Mouse (Mus musculus) kidney, embryonic 14.5 days (tissue): ENCODE results near the gene AF067063. TPM values are rescaled to one million over a fixed set of nuclear protein-coding genes. Genes with fewer than 3 reads are reported as not detected.

Source experiments
- ATAC-seq: fragments of 200-750 bp; cut with Nextera tagmentation; 2 replicates; pipeline ENCODE4 v1.8.0; 2017; ENCODE audit warnings: moderate number of reproducible peaks, mild to moderate bottlenecking, moderate TSS enrichment, moderate library complexity; ENCODE audit not compliant: low FRiP score, low TSS enrichment
- H3K27ac ChIP-seq: fragments of 300-500 bp; sonication (generic); 2 replicates; pipeline ENCODE4 v1.5.1; 2014; ENCODE audit warnings: low read depth, mild to moderate bottlenecking, low read length, moderate library complexity, mixed read lengths
- H3K27me3 ChIP-seq: fragments of 300-500 bp; sonication (generic); 2 replicates; pipeline ENCODE4 v1.6.1; 2014; ENCODE audit warnings: mild to moderate bottlenecking, low read length; ENCODE audit not compliant: control insufficient read depth, insufficient read depth
- H3K36me3 ChIP-seq: fragments of 300-500 bp; sonication (generic); 2 replicates; pipeline ENCODE4 v1.6.1; 2014; ENCODE audit warnings: low read length, mixed read lengths; ENCODE audit not compliant: control insufficient read depth, insufficient read depth
- H3K4me1 ChIP-seq: fragments of 300-500 bp; sonication (generic); 2 replicates; pipeline ENCODE4 v1.6.1; 2014; ENCODE audit warnings: low read length, mixed read lengths; ENCODE audit not compliant: control insufficient read depth, insufficient read depth
- H3K4me2 ChIP-seq: fragments of 300-500 bp; sonication (generic); replicated peaks from 2 replicates; pipeline ENCODE4 v1.6.1; 2014; ENCODE audit warnings: low read depth, mild to moderate bottlenecking, low read length
- H3K4me3 ChIP-seq: fragments of 300-500 bp; sonication (generic); 2 replicates; pipeline ENCODE4 v1.5.1; 2014; ENCODE audit warnings: mild to moderate bottlenecking, low read length
- H3K9ac ChIP-seq: fragments of 300-500 bp; sonication (generic); 2 replicates; pipeline ENCODE4 v1.6.1; 2014; ENCODE audit warnings: low read depth, mild to moderate bottlenecking, low read length, moderate library complexity
- H3K9me3 ChIP-seq: fragments of 300-500 bp; sonication (generic); 2 replicates; pipeline ENCODE4 v1.6.1; 2016; ENCODE audit warnings: low read length; ENCODE audit not compliant: control insufficient read depth
- WGBS: fragments of 180-500 bp; shearing (Covaris S2); extraction: QIAGEN DNeasy Blood & Tissue Kit; methylation state at CpG from one replicate; pipeline ENCODE4 v1.1.7; 2014; 5-methylcytosine and 5-hydroxymethylcytosine counted together
- polyA plus RNA-seq: library from polyadenylated mRNA; unstranded; fragments of >200 nt; fragmentation: Nextera tagmentation; extraction: Ambion mirVana; gene quantifications from 2 replicates; pipeline ENCODE4 v1.2.1, GENCODE M21; 2014

The AF067063 gene
- polyA plus RNA-seq, 1 experiment from 2014 or later = not detected

DNA sequence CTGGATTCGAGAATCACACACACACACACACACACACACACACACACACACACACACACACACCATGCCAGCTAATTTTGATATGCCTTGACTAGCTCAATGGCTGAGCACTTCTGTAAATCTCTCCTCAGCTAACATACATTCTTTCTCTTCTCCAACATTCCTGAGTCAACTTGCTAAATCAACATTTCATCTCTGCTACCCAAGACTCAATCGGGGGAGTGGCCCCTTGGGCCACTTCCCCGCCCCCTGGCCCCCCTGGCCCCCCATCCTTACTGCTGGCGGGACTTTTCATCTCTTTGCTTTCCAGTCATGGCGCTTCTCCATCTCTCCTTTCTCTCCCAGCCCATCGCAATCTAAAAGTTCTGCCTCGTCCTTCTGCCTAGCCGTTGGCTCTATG, 13.2 kb downstream of the AF067063 start:
- 49% methylated on average over 8 of the region's 8 CpGs for WGBS

DNA sequence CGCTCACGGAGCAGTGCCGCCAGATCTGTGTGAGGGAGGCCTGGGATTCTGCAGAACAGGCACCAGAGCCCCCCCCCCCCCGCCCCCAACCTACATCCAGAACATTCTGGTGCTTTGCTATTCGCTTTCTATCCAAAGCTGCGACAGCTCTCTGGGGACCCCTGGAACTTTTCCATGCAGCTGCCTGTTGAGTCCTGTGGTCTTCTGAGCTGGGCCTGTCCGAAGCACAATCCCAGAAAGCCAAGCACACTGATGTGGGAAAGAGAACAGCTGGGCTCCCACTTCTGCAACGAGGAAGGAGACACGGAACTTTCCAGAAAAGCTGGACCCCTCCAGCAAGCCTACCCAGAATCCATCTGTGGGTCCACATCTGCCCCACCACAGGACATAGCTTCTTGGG, 20.0 kb downstream of the AF067063 start:
- no peak for ATAC-seq
- H3K4me1 ChIP-seq = no peaks in the 10 kb centered on the region
- H3K27me3 ChIP-seq = no peaks in the 10 kb centered on the region
- H3K4me3 ChIP-seq = no peak overlapping the region
- no peaks in the 10 kb centered on the region for H3K36me3 ChIP-seq
- no peak overlapping the region for H3K9ac ChIP-seq
- H3K27ac ChIP-seq = no peak overlapping the region
- 89% methylated on average over 9 of the region's 9 CpGs for WGBS
- no peak overlapping the region for H3K4me2 ChIP-seq
- no peaks in the 10 kb centered on the region for H3K9me3 ChIP-seq

More for the DNA sequence above, 13.2 kb downstream of the AF067063 start:
- no peak overlapping the region for H3K4me3 ChIP-seq
- no peaks in the 10 kb centered on the region for H3K4me1 ChIP-seq
- no peak overlapping the region for H3K4me2 ChIP-seq
- no peaks in the 10 kb centered on the region for H3K36me3 ChIP-seq
- ATAC-seq = no peak
- H3K9me3 ChIP-seq = no peaks in the 10 kb centered on the region
- no peak overlapping the region for H3K9ac ChIP-seq
- H3K27me3 ChIP-seq = no peaks in the 10 kb centered on the region
- H3K27ac ChIP-seq = no peak overlapping the region

DNA sequence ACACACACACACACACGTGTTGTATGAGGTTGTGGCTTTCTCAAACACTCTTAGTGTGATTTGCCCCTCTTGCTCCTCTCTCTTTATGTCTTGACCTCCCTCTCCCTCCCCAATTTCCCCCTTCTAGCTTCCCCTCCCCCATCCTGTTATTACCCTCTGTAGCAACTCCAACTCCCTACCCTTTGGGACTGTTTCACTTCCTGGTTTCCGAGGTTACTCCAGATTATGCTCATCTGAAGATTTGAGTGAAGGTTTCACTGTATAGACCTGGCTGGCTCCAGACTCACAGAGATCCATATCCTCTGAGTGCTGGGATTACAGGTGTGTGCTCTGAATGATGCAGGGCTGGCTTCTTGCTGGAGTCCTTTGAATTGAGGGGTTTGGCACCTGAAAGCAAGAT, 21.1 kb downstream of the AF067063 start:
- Histone ChIP-seq H3K4me3 (no peak overlapping the region), H3K27ac (no peak overlapping the region), H3K4me2 (no peak overlapping the region), H3K9ac (no peak overlapping the region), H3K9me3 (no peaks in the 10 kb centered on the region), H3K4me1 (no peaks in the 10 kb centered on the region), H3K27me3 (no peaks in the 10 kb centered on the region), H3K36me3 (no peaks in the 10 kb centered on the region)
- ATAC-seq = no peak
- 67% methylated on average over 2 of the region's 2 CpGs for WGBS

DNA sequence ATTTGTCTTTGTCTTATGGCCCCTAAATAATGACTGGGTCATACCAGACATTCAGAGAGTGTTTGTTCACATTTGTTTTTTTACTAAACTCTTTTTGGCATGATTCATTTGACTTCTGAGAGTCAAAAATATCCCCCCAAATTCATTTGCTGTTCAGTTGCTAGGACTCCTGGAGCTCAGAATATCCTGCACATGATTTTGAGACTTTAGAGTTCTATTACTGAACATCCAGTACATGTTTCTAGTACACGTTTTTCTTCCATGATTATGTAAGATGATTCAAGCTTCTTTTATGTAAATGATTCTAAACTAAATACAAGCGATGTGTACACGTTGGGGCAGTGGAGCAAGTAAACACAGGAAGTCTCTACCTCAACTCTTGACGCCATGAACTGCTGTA, 32.4 kb downstream of the AF067063 start:
- Histone ChIP-seq H3K4me1 (no peaks in the 10 kb centered on the region), H3K4me2 (no peak overlapping the region), H3K27ac (no peak overlapping the region), H3K4me3 (no peak overlapping the region), H3K9me3 (no peaks in the 10 kb centered on the region), H3K9ac (no peak overlapping the region), H3K27me3 (no peaks in the 10 kb centered on the region), H3K36me3 (no peaks in the 10 kb centered on the region)
- 64% methylated on average over 4 of the region's 4 CpGs for WGBS
- no peak for ATAC-seq

DNA sequence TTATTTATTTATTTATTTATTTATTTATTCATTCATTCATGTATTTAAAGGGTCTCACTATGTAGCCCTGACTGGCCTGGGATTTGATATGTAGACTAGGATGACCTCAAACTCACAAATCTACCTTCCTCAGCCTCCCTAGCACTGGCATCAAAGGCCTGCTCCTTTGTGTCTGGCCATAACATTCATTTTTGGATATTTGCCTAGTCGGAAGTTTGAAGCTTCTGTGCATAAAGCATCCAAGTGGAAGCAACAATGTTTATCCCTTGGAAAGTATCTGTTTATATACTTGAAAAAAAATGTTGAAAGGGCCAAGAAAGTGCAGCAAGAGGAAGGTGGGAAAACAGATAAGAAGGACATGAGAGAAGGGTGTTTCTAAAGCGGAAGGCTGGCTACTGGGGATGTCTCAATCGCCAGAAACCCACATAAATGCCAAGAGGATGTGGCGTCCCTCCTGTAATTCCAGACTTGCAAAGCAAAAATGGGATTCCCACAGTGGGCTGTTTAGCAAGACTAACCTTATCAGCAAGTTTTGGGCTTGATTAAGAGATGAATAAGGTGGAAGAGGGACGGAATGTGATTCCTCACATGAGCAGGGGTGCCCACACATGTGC, 37.1 kb downstream of the AF067063 start:
- Histone ChIP-seq H3K9me3 (no peaks in the 10 kb centered on the region), H3K27ac (no peak overlapping the region), H3K36me3 (peaks cover 10% of the 10 kb centered on the region; the same call in 1 of the 2 replicates), H3K4me2 (no peak overlapping the region), H3K9ac (no peak overlapping the region), H3K4me3 (no peak overlapping the region), H3K4me1 (peaks cover 9% of the 10 kb centered on the region), H3K27me3 (no peaks in the 10 kb centered on the region)
- 69% methylated on average over 5 of the region's 5 CpGs for WGBS
- no peak for ATAC-seq

DNA sequence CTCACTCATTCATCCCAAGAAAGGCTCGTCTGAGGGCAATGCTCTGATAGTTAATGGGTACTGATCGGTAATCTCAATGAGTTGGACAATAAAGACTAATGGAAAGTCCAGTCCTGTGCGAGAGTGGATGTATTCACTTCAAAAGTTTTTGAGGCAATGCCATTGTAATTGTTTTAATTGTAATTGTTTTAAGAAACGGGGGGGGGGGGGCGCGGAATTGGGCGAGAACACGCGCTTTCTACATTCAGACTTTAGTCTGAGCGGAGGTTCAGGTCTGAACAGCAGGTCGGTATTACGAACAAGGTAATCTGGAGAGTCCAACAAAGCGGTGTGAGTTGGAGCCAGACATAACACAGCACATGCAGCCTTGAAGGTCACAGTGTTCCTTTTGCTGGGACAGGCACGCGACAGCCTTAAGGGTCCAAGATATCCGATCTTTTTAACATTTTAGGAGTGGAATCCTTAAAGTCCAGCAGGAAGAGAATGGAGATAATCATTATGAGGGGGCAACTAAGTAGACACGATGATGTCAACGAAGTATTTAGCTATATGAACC, 38.4 kb downstream of the AF067063 start:
- no peak for ATAC-seq
- H3K36me3 ChIP-seq = peaks cover 18% of the 10 kb centered on the region
- peaks cover 9% of the 10 kb centered on the region for H3K4me1 ChIP-seq
- H3K4me2 ChIP-seq = peak overlapping the region; percentile 53
- 2% methylated on average over 18 of the region's 18 CpGs for WGBS
- peak overlapping the region; percentile 89; the same call in 1 of the 2 replicates for H3K27ac ChIP-seq
- no peaks in the 10 kb centered on the region for H3K27me3 ChIP-seq
- H3K9ac ChIP-seq = peak overlapping the region; percentile 76
- H3K9me3 ChIP-seq = no peaks in the 10 kb centered on the region
- peak overlapping the region; percentile 88 for H3K4me3 ChIP-seq

DNA sequence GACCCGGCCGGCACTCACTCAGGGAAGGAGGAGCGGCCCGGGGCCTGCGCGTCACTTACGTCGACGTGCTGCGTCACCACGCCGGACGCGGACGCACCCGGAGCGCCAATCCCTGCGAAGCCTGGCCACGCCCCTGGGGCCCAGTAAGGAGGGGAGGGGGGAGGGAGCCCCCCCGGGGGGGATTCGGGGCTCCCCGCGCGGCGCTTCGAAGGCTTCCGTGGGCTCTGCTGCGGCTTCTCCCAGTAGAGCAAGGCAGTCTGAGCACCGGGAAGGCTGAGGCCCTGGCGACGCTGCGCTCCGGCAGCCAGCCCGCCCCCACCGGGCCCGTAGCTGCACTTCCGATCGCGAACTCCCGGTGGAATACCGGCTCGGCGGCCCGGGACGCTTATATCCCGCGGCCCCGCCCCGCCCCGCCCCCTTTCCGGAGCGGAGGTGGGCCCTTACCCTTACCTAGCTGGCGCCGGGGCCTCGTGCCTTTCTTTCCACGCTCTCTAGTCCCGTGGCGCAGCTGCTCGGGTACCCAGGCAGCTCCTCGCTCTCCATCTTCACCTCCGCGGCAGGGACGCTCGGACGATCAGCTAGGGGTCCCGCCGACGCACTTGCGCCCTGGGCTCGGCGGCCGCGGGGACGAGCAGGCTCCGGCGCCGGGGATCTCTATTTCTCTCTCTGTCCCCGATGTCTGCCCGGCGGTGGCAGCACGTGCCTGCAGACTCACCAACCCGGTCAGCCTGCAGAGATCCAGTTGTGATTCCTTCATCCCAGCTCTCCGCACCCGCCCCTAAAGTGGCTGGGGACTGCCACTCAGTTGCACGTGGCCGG, 39.0 kb downstream of the AF067063 start, which contains the start of gene Zfp131:
Gene Zfp131 (minus strand): TSS at position 129 of the 819 bp plus-strand sequence.
- ATAC-seq = peak; percentile 98
- Histone ChIP-seq H3K36me3 (peaks cover 24% of the 10 kb centered on the region), H3K27me3 (no peaks in the 10 kb centered on the region), H3K9me3 (no peaks in the 10 kb centered on the region), H3K4me3 (peak within 1 kb of the TSS; percentile 88), H3K4me1 (peaks cover 9% of the 10 kb centered on the region), H3K27ac (peak within 1 kb of the TSS; percentile 89), H3K4me2 (peak within 1 kb of the TSS; percentile 53), H3K9ac (peak within 1 kb of the TSS; percentile 76)
- WGBS = under 1% methylated on average over 70 of the region's 86 CpGs

DNA sequence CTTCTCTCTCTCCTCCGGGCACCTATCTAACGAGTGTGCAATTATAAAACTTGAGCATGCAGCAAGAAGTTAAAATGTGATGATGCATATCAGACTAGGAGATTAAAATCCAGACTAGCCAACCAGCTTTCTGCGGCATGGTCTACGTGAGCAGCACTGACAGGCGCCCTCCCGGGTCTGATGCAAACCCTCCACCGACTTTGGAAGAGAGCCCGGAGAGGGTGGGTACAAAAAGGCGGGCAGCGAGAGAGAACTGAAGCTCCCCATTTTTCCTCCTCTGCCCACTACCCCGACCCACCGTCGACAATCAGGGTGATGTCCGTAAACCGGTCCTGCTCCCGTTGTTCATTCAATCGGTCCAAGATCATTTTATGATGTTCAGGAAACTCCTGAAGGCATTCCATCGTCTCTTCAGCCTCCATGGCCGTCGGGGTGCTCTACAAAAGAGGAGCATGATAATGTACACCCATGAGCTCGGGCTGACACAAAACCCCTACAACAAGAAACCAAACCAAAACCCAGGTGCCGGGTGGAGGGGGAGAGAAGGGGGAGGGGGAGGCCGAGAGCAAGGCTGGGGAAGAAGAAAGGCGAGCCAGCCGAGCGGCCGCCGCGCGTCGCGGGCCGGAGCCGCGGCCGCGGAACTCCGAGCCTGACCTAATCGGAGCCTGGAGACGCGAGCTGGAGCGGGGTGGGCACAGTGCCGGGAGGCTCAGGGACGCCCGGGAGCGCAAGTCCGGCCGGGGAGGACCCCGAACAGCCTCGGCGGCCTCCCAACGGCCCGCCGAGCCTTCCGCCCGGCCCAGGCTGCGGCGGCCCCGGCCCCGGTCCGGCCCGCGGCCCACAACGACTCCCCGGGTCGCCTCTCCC, 39.9 kb downstream of the AF067063 start:
- Histone ChIP-seq H3K9ac (peak overlapping the region; percentile 76), H3K9me3 (no peaks in the 10 kb centered on the region), H3K4me1 (peaks cover 9% of the 10 kb centered on the region), H3K4me2 (peak overlapping the region; percentile 53), H3K36me3 (peaks cover 29% of the 10 kb centered on the region), H3K27me3 (no peaks in the 10 kb centered on the region), H3K27ac (peak overlapping the region; percentile 89), H3K4me3 (peak overlapping the region; percentile 88)
- peak; percentile 76 for ATAC-seq
- WGBS = under 1% methylated on average over 47 of the region's 66 CpGs
